Mouse (Mus musculus) spleen, adult 2 months (tissue): Measurements from ENCODE around the gene Aoc3. TPM values are rescaled to one million over a fixed set of nuclear protein-coding genes. Genes with fewer than 3 reads are reported as not detected.
"Not testable (repeated sequence)": the region's sequence is repeated elsewhere in the genome, so short reads cannot be mapped to it uniquely, and the experiment has no call there.

Source experiments
- DNase-seq, 2 experiments: peaks; one replicate each; pipeline versions ENCODE4 v3.0.0 to v3.0.0-alpha.2; 2012 to 2021; ENCODE audit warnings: low spot score in 2 of 2, low read depth in 1 of 2
- H3K27ac ChIP-seq: fragments of 200-500 bp; 2 replicates; pipeline ENCODE4 v1.5.1; 2012; ENCODE audit warnings: low read length, inconsistent platforms; ENCODE audit not compliant: insufficient read depth
- H3K27me3 ChIP-seq: fragments of 200-500 bp; 2 replicates; pipeline ENCODE4 v1.6.1; 2012; ENCODE audit warnings: mild to moderate bottlenecking, moderate library complexity, low read length, inconsistent platforms; ENCODE audit not compliant: control insufficient read depth, insufficient read depth
- H3K36me3 ChIP-seq: fragments of 200-500 bp; 2 replicates; pipeline ENCODE4 v1.6.1; 2012; ENCODE audit warnings: mild to moderate bottlenecking, low read length, inconsistent platforms; ENCODE audit not compliant: control insufficient read depth, insufficient read depth
- H3K4me1 ChIP-seq: fragments of 200-500 bp; 2 replicates; pipeline ENCODE4 v1.6.1; 2011; ENCODE audit warnings: inconsistent platforms; ENCODE audit not compliant: control insufficient read depth, insufficient read depth, insufficient read length
- H3K4me3 ChIP-seq: fragments of 200-500 bp; 2 replicates; pipeline ENCODE4 v1.5.1; 2011; ENCODE audit warnings: mild to moderate bottlenecking, inconsistent platforms; ENCODE audit not compliant: insufficient read depth, insufficient read length; ENCODE audit errors: extremely low read depth
- CTCF ChIP-seq: fragments of 200-500 bp; IDR thresholded peaks from 2 replicates; pipeline ENCODE4 v1.5.1; 2011; ENCODE audit warnings: mild to moderate bottlenecking, inconsistent platforms; ENCODE audit not compliant: insufficient read depth, insufficient read length, insufficient replicate concordance; ENCODE audit errors: extremely low read depth
- POLR2A ChIP-seq: fragments of 200-500 bp; IDR thresholded peaks from 2 replicates; pipeline ENCODE4 v1.6.1; 2011; ENCODE audit warnings: low read depth, low read length, inconsistent platforms
- WGBS: fragments of 180-500 bp; shearing (Covaris S2); methylation state at CpG from one replicate; pipeline ENCODE4 v1.1.7; 2018; 5-methylcytosine and 5-hydroxymethylcytosine counted together
- polyA plus RNA-seq: library from polyadenylated mRNA; depleted of rRNA; stranded (reverse); fragments of >200 nt; gene quantifications from 2 replicates; pipeline ENCODE4 v1.2.3, GENCODE M21; 2012; rRNA removed

The Aoc3 gene
- polyA plus RNA-seq, 1 experiment = 2.2 TPM

- no peak within 1 kb of the TSS for H3K4me3 ChIP-seq
- no peak for DNase-seq
- H3K4me1 ChIP-seq = no peaks in the 10 kb centered on the region
- TF ChIP-seq CTCF (no peak), POLR2A (no peak)
- H3K36me3 ChIP-seq = no peaks in the 10 kb centered on the region
- 90% methylated on average over 8 of the region's 8 CpGs for WGBS
- H3K27me3 ChIP-seq = no peaks in the 10 kb centered on the region
- H3K27ac ChIP-seq = no peak within 1 kb of the TSS
Observed at GRCm38 (mm10) chr11:101367326-101367935, 37.0 kb downstream of the Aoc3 start, which contains the start of gene G6pc. TSS of gene G6pc (plus strand) at chr11:101367561.

DNA sequence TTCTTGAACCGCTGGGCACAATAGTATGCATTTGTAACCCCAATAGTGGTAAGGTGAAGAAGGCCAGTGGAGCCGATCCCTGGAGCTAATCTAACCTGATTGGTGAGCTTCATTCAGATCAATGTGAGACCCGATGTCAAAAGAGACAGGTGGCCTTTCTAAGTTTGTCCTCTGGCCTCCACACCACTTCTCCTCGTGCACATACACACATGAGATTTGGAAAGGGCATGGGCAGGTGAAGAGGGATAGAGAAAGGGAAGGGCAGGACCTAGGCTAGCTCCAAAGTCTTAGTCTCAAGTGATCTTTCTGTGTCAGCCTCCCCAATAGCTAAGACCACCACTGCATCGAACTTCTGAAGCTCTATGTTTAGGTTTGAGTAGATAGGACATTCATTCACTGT lies 39.7 kb downstream of the Aoc3 start:
- Histone ChIP-seq H3K27me3 (no peaks in the 10 kb centered on the region), H3K27ac (no peak overlapping the region), H3K4me1 (no peaks in the 10 kb centered on the region), H3K4me3 (no peak overlapping the region), H3K36me3 (no peaks in the 10 kb centered on the region)
- no peak for DNase-seq
- TF ChIP-seq POLR2A (no peak), CTCF (no peak)
- WGBS = 82% methylated on average over 5 of the region's 5 CpGs

- no peak overlapping the region for H3K4me3 ChIP-seq
- DNase-seq = no peak
- no peaks in the 10 kb centered on the region for H3K27me3 ChIP-seq
- no peaks in the 10 kb centered on the region for H3K4me1 ChIP-seq
- H3K36me3 ChIP-seq = no peaks in the 10 kb centered on the region
- no peak overlapping the region for H3K27ac ChIP-seq
- 26% methylated on average over 7 of the region's 7 CpGs for WGBS
- TF ChIP-seq CTCF = no peak
Observed at GRCm38 (mm10) chr11:101374421-101374938, 44.1 kb downstream of the Aoc3 start.

DNA sequence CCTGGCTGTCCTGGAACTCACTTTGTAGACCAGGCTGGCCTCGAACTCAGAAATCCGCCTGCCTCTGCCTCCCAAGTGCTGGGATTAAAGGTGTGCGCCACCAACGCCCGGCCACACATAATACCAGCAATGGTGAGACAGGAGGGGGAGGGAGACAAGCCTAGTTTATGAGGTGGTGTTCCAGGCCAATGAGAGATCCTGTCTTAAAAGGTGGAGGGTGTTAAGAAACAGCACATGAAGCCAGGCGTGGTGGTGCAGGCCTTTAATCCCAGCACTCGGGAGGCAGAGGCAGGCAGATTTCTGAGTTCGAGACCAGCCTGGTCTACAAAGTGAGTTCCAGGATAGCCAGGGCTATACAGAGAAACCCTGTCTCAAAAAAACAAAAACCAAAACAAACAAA lies 47.8 kb downstream of the Aoc3 start:
- WGBS = 89% methylated on average over 8 of the region's 8 CpGs
- not testable (repeated sequence) for DNase-seq, H3K36me3 ChIP-seq, H3K27ac ChIP-seq, H3K4me1 ChIP-seq, H3K27me3 ChIP-seq, H3K4me3 ChIP-seq

GRCm38 (mm10) chr11:101378926-101379325 lies 48.5 kb downstream of the Aoc3 start:
- DNase-seq = no peak
- no peak for TF ChIP-seq POLR2A
- no peak for TF ChIP-seq CTCF
- WGBS = 73% methylated on average over 6 of the region's 6 CpGs
- no peaks in the 10 kb centered on the region for H3K4me1 ChIP-seq
- H3K36me3 ChIP-seq = no peaks in the 10 kb centered on the region
- no peak overlapping the region for H3K27ac ChIP-seq
- no peak overlapping the region for H3K4me3 ChIP-seq
- no peaks in the 10 kb centered on the region for H3K27me3 ChIP-seq

GRCm38 (mm10) chr11:101381817-101382216 lies 51.4 kb downstream of the Aoc3 start:
- no peaks in the 10 kb centered on the region for H3K36me3 ChIP-seq
- TF ChIP-seq POLR2A (no peak), CTCF (no peak)
- WGBS = 60% methylated on average over 4 of the region's 4 CpGs

More at GRCm38 (mm10) chr11:101381817-101382216, 51.4 kb downstream of the Aoc3 start:
- Histone ChIP-seq H3K4me1 (no peaks in the 10 kb centered on the region), H3K27ac (no peak overlapping the region), H3K27me3 (no peaks in the 10 kb centered on the region), H3K4me3 (no peak overlapping the region)
- DNase-seq = no peak

Other genes starting within 250 kb of the Aoc3 start
- 26.6 and 36.9 TPM in 2 replicates for gene Coasy, start 248.0 kb upstream of the Aoc3 start, polyA plus RNA-seq
- 20.3 and 23.9 TPM in 2 replicates for gene Mlx, start 243.3 kb upstream of the Aoc3 start, polyA plus RNA-seq
- 0.85 and 0.90 TPM in 2 replicates for gene Psmc3ip, start 235.2 kb upstream of the Aoc3 start, polyA plus RNA-seq
- 57.8 and 61.3 TPM in 2 replicates for gene Retreg3, start 210.7 kb upstream of the Aoc3 start, polyA plus RNA-seq
- 16.4 and 17.7 TPM in 2 replicates for gene Tubg1, start 210.7 kb upstream of the Aoc3 start, polyA plus RNA-seq
- gene Tubg2, start 174.7 kb upstream of the Aoc3 start, polyA plus RNA-seq = 3.6 and 4.8 TPM in 2 replicates
- gene Cntnap1, start 160.1 kb upstream of the Aoc3 start, polyA plus RNA-seq = 1.3 and 1.4 TPM in 2 replicates
- gene Plekhh3, start 159.3 kb upstream of the Aoc3 start, polyA plus RNA-seq = 5.8 and 8.4 TPM in 2 replicates
- 1.6 and 1.9 TPM in 2 replicates for gene Ccr10, start 155.2 kb upstream of the Aoc3 start, polyA plus RNA-seq
- 28.3 and 30.9 TPM in 2 replicates for gene Ezh1, start 104.1 kb upstream of the Aoc3 start, polyA plus RNA-seq
- 47.6 and 59.7 TPM in 2 replicates for gene Ramp2, start 84.6 kb upstream of the Aoc3 start, polyA plus RNA-seq
- gene Vps25, start 76.9 kb upstream of the Aoc3 start, polyA plus RNA-seq = 56.3 and 62.2 TPM in 2 replicates
- gene Wnk4, start 70.0 kb upstream of the Aoc3 start, polyA plus RNA-seq = 1.9 and 2.2 TPM in 2 replicates
- 0.06 and 0.19 TPM in 2 replicates for gene Cntd1, start 51.6 kb upstream of the Aoc3 start, polyA plus RNA-seq
- 148 TPM in 2 replicates for gene Coa3, start 51.5 kb upstream of the Aoc3 start, polyA plus RNA-seq
- 64.0 and 98.6 TPM in 2 replicates for gene Becn1, start 28.3 kb upstream of the Aoc3 start, polyA plus RNA-seq
- gene Psme3, start 14.4 kb upstream of the Aoc3 start, polyA plus RNA-seq = 58.1 and 73.8 TPM in 2 replicates
- gene Aoc2, start 5.5 kb upstream of the Aoc3 start, polyA plus RNA-seq = 9.1 and 10.6 TPM in 2 replicates
- 0.07 TPM in 1 of 2 replicates, not detected in the other for gene G6pc, start 37.0 kb downstream of the Aoc3 start, polyA plus RNA-seq
- gene Aarsd1, start 87.0 kb downstream of the Aoc3 start, polyA plus RNA-seq = 17.3 and 18.3 TPM in 2 replicates
- gene Gm27029, start 94.2 kb downstream of the Aoc3 start, polyA plus RNA-seq = 0.11 and 0.29 TPM in 2 replicates
- gene Rundc1, start 94.5 kb downstream of the Aoc3 start, polyA plus RNA-seq = 14.2 and 18.3 TPM in 2 replicates
- gene Ptges3l, start 94.7 kb downstream of the Aoc3 start, polyA plus RNA-seq = 1.1 TPM in 2 replicates
- 430 and 509 TPM in 2 replicates for gene Rpl27, start 111.7 kb downstream of the Aoc3 start, polyA plus RNA-seq
- gene Ifi35, start 117.8 kb downstream of the Aoc3 start, polyA plus RNA-seq = 44.3 and 53.1 TPM in 2 replicates
- 2.4 and 3.2 TPM in 2 replicates for gene Rnd2, start 134.4 kb downstream of the Aoc3 start, polyA plus RNA-seq
- 56.9 and 59.6 TPM in 2 replicates for gene Vat1, start 135.6 kb downstream of the Aoc3 start, polyA plus RNA-seq
- gene Brca1, start 221.3 kb downstream of the Aoc3 start, polyA plus RNA-seq = 1.2 and 1.5 TPM in 2 replicates
- 66.6 and 68.8 TPM in 2 replicates for gene Nbr1, start 221.5 kb downstream of the Aoc3 start, polyA plus RNA-seq